ENCODE assay signal across 8 mouse cellular contexts in genomic region chr15:99668881-99669280, GRCm38 (mm10). TPM values are rescaled to one million over a fixed set of nuclear protein-coding genes. Genes with fewer than 3 reads are reported as not detected.
DNase-seq lines count a peak whose midpoint lies in the region; ATAC-seq and TF ChIP-seq lines count a peak whose summit lies in the region.

No protein-coding gene starts in this region.

- peak overlapping the region; percentile 5 for H3K4me2 ChIP-seq in heart, embryonic 11.5 days
- H3K4me2 ChIP-seq in lung, postnatal 0 days (replicated peaks; ENCODE audit: low read depth, low read length) = no peak overlapping the region

- no peak overlapping the region for H3K9ac ChIP-seq in heart, embryonic 11.5 days (ENCODE audit: low read depth, low read length)
- H3K9ac ChIP-seq in lung, postnatal 0 days (replicated peaks; ENCODE audit: low read depth) = no peak overlapping the region

- peak; percentile 80 for DNase-seq in CD4-positive, CD25-positive, alpha-beta regulatory T cell, adult 2 months (ENCODE audit: low read depth, low spot score)
- DNase-seq in adrenal gland, postnatal 25 days = peak; percentile 75
- peak; percentile 86 to 90 for DNase-seq in kidney, postnatal 4 days
- DNase-seq in lung, postnatal 0 days (ENCODE audit: low spot score) = peak; percentile 88
- DNase-seq in ovary, postnatal 10 days (ENCODE audit: low spot score) = peak; percentile 51
- DNase-seq in thymus, postnatal 14 days = peak; percentile 82

- H3K27ac ChIP-seq in embryonic fibroblast, embryonic 13.5 days (ENCODE audit: insufficient read depth, low read length) = no peak overlapping the region
- no peak overlapping the region for H3K27ac ChIP-seq in heart, embryonic 11.5 days (ENCODE audit: low read depth, low read length)
- H3K27ac ChIP-seq in lung, postnatal 0 days (ENCODE audit: low read length) = no peak overlapping the region

- H3K36me3 ChIP-seq in heart, embryonic 11.5 days (ENCODE audit: control insufficient read depth, insufficient read depth, low read length) = no peaks in the 10 kb centered on the region
- no peaks in the 10 kb centered on the region for H3K36me3 ChIP-seq in lung, postnatal 0 days (ENCODE audit: insufficient read depth, low read length)

- no peaks in the 10 kb centered on the region for H3K4me1 ChIP-seq in embryonic fibroblast, embryonic 13.5 days (ENCODE audit: control insufficient read depth, insufficient read depth, low read length)
- H3K4me1 ChIP-seq in heart, embryonic 11.5 days (ENCODE audit: control insufficient read depth, insufficient read depth, low read length) = peaks cover 25% of the 10 kb centered on the region
- H3K4me1 ChIP-seq in lung, postnatal 0 days (ENCODE audit: insufficient read depth, low read depth, low read length) = peaks cover 4% of the 10 kb centered on the region; the same call in 1 of the 2 replicates

- peaks cover 61% of the 10 kb centered on the region for H3K27me3 ChIP-seq in heart, embryonic 11.5 days (ENCODE audit: control insufficient read depth, insufficient read depth, low read length)
- peaks cover 54% of the 10 kb centered on the region for H3K27me3 ChIP-seq in lung, postnatal 0 days (replicated peaks; ENCODE audit: insufficient read depth, low read length)

- no peaks in the 10 kb centered on the region for H3K9me3 ChIP-seq in heart, embryonic 11.5 days (replicated peaks; ENCODE audit: control insufficient read depth, low read length)
- H3K9me3 ChIP-seq in lung, postnatal 0 days (ENCODE audit: low read length) = no peaks in the 10 kb centered on the region

- no peak for TF ChIP-seq EP300 in lung, postnatal 0 days (IDR thresholded peaks at IDR 0.05)

- no peak for ATAC-seq in heart, embryonic 11.5 days (replicated peaks; ENCODE audit: insufficient number of reproducible peaks, low FRiP score, low TSS enrichment)
- peak; percentile 46 for ATAC-seq in lung, postnatal 0 days

- 3% methylated on average over 12 of the region's 12 CpGs for WGBS in heart, embryonic 11.5 days (ENCODE audit: insufficient replicate concordance)
- 2% methylated on average over 12 of the region's 12 CpGs for WGBS in lung, postnatal 0 days

- TF ChIP-seq CTCF in embryonic fibroblast, embryonic 13.5 days (IDR thresholded peaks at IDR 0.05; ENCODE audit: borderline replicate concordance, insufficient read depth, low read length) = peak; percentile 86
- peak; percentile 98 for TF ChIP-seq CTCF in lung, postnatal 0 days (IDR thresholded peaks at IDR 0.05)

- no peak for TF ChIP-seq POLR2A in embryonic fibroblast, embryonic 13.5 days (IDR thresholded peaks at IDR 0.05; ENCODE audit: low read depth, low read length)

- H3K4me3 ChIP-seq in embryonic fibroblast, embryonic 13.5 days (ENCODE audit: insufficient read depth, low read length) = no peak overlapping the region
- no peak overlapping the region for H3K4me3 ChIP-seq in heart, embryonic 11.5 days (ENCODE audit: low read depth, low read length)
- H3K4me3 ChIP-seq in lung, postnatal 0 days (ENCODE audit: low read depth, low read length) = no peak overlapping the region

RNA-seq across cellular contexts. Expression of gene Asic1, which starts 1.3 kb away (rescaled TPM):
- total RNA-seq in adrenal gland, postnatal 25 days (2021) = 0.33 and 0.49 TPM in 2 replicates
- polyA plus RNA-seq in embryonic fibroblast, embryonic 13.5 days (2011; ENCODE audit: insufficient read length, low read depth, missing spikeins) = 0.65 and 1.0 TPM in 2 replicates
- polyA plus RNA-seq in heart, embryonic 11.5 days (2014; fragmentation: Nextera tagmentation; extraction: Ambion mirVana) = 1.8 and 2.1 TPM in 2 replicates
- polyA plus RNA-seq in lung, postnatal 0 days (2015; fragmentation: Nextera tagmentation; extraction: Ambion mirVana) = 1.3 TPM in 2 replicates

RNA-seq across cellular contexts. Expression of gene Racgap1, which starts 17.4 kb away (rescaled TPM):
- total RNA-seq in adrenal gland, postnatal 25 days (2021) = 13.4 and 13.6 TPM in 2 replicates
- polyA plus RNA-seq in embryonic fibroblast, embryonic 13.5 days (2011; ENCODE audit: insufficient read length, low read depth, missing spikeins) = 47.1 and 72.4 TPM in 2 replicates
- polyA plus RNA-seq in heart, embryonic 11.5 days (2014; fragmentation: Nextera tagmentation; extraction: Ambion mirVana) = 91.8 and 126 TPM in 2 replicates
- 7.5 and 10.9 TPM in 2 replicates for polyA plus RNA-seq in lung, postnatal 0 days (2015; fragmentation: Nextera tagmentation; extraction: Ambion mirVana)

RNA-seq across cellular contexts. Expression of gene Smarcd1, which starts 33.0 kb away (rescaled TPM):
- total RNA-seq in adrenal gland, postnatal 25 days (2021) = 51.9 and 63.6 TPM in 2 replicates
- polyA plus RNA-seq in embryonic fibroblast, embryonic 13.5 days (2011; ENCODE audit: insufficient read length, low read depth, missing spikeins) = 28.1 and 36.8 TPM in 2 replicates
- polyA plus RNA-seq in heart, embryonic 11.5 days (2014; fragmentation: Nextera tagmentation; extraction: Ambion mirVana) = 24.8 and 26.6 TPM in 2 replicates
- polyA plus RNA-seq in lung, postnatal 0 days (2015; fragmentation: Nextera tagmentation; extraction: Ambion mirVana) = 19.7 and 20.4 TPM in 2 replicates

RNA-seq across cellular contexts. Expression of gene Gm17349, which starts 36.4 kb away (rescaled TPM):
- total RNA-seq in adrenal gland, postnatal 25 days (2021) = 30.4 and 43.7 TPM in 2 replicates
- polyA plus RNA-seq in embryonic fibroblast, embryonic 13.5 days (2011; ENCODE audit: insufficient read length, low read depth, missing spikeins) = not detected in 2 replicates
- polyA plus RNA-seq in heart, embryonic 11.5 days (2014; fragmentation: Nextera tagmentation; extraction: Ambion mirVana) = not detected in 2 replicates
- 3.2 TPM in 1 of 2 replicates, not detected in the other for polyA plus RNA-seq in lung, postnatal 0 days (2015; fragmentation: Nextera tagmentation; extraction: Ambion mirVana)

RNA-seq across cellular contexts. Expression of gene Gpd1, which starts 48.4 kb away (rescaled TPM):
- total RNA-seq in adrenal gland, postnatal 25 days (2021) = 639 and 861 TPM in 2 replicates
- 0.53 and 0.54 TPM in 2 replicates for polyA plus RNA-seq in embryonic fibroblast, embryonic 13.5 days (2011; ENCODE audit: insufficient read length, low read depth, missing spikeins)
- 0.62 and 0.63 TPM in 2 replicates for polyA plus RNA-seq in heart, embryonic 11.5 days (2014; fragmentation: Nextera tagmentation; extraction: Ambion mirVana)
- 10.0 and 13.2 TPM in 2 replicates for polyA plus RNA-seq in lung, postnatal 0 days (2015; fragmentation: Nextera tagmentation; extraction: Ambion mirVana)
